Mouse (Mus musculus): ENCODE measurements around the gene Tmc8. TPM values are rescaled to one million over a fixed set of nuclear protein-coding genes. Genes with fewer than 3 reads are reported as not detected.
"Not testable (repeated sequence)": the region's sequence is repeated elsewhere in the genome, so short reads cannot be mapped to it uniquely, and the experiment has no call there.

Gene Tmc8
- polyA plus RNA-seq, 1 experiment, result 5.3 TPM

DNA sequence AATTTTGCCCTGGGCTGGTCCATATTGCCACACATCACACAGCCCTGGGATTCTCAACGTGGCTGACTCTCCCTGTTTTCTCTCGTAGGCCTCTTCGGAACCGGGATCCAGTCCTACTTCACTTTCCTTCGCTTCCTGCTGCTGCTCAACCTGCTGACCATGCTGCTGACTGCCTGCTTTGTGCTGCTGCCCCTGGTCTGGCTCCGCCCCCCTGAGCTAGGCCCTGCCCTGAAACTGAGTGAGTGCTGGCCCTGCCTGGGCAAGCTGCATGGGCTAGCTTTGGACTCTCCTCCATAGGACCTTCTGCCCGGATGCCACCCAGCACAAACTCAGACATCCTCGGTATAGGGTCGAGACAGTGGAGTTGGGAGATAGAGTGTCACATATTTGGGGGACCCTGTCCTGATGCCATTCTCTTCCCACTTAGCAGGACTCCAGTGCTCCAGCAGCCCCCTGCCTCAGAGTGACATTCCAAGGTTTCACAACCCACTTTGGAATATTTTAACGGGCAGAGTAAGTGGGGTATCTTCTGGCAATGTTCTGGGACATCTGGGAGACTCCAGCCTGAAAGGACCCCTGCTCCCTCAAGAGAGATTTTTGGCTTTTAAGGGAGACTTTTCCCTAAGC is 1.9 kb downstream of the Tmc8 start:
- 62% methylated on average over 10 of the region's 10 CpGs for WGBS
- H3K27ac ChIP-seq (ENCODE audit: insufficient read depth, low read depth, low read length), result no peak overlapping the region
- DNase-seq, result peak; percentile 61
- H3K4me1 ChIP-seq (ENCODE audit: control insufficient read depth, insufficient read depth, low read length), result peaks cover 14% of the 10 kb centered on the region
- no peaks in the 10 kb centered on the region for H3K27me3 ChIP-seq (replicated peaks; ENCODE audit: control insufficient read depth, insufficient read depth, low read length)
- H3K4me3 ChIP-seq (ENCODE audit: insufficient read depth, low read depth, low read length), result no peak overlapping the region
- no peak for TF ChIP-seq POLR2A (IDR thresholded peaks at IDR 0.05; ENCODE audit: low read depth, low read length)
- no peaks in the 10 kb centered on the region for H3K36me3 ChIP-seq (ENCODE audit: control insufficient read depth, insufficient read depth, low read length)

DNA sequence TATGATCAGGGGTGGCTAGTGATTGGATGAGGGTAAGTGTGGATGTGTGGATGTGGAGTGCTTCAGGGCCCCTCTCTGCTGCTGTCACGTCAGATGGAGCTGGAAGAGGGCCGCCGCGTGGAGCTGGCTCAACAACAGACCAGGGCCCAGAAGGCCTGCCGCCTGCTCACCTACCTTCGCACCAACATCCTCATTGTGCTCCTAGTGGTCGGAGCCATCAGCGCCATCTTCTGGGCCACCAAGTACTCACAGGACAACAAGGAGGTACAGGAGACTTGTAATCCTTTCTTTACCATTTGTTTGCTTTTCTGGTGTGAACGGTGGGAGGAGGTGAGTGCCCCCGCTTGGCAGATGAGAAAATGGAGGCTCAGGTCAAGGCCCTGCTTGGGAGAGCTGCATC is 4.4 kb downstream of the Tmc8 start:
- H3K4me1 ChIP-seq (ENCODE audit: control insufficient read depth, insufficient read depth, low read length), result peaks cover 6% of the 10 kb centered on the region; the same call in 1 of the 2 replicates
- H3K27ac ChIP-seq (ENCODE audit: insufficient read depth, low read depth, low read length), result no peak overlapping the region
- H3K4me3 ChIP-seq (ENCODE audit: insufficient read depth, low read depth, low read length), result no peak overlapping the region
- TF ChIP-seq POLR2A (IDR thresholded peaks at IDR 0.05; ENCODE audit: low read depth, low read length) (no peak), CTCF (conservative IDR thresholded peaks at IDR 0.05; ENCODE audit: insufficient read depth, insufficient read length, low read depth, low read length) (peak; percentile 85)
- DNase-seq, result peak; percentile 77
- H3K36me3 ChIP-seq (ENCODE audit: control insufficient read depth, insufficient read depth, low read length), result no peaks in the 10 kb centered on the region
- 22% methylated on average over 10 of the region's 10 CpGs for WGBS
- H3K27me3 ChIP-seq (replicated peaks; ENCODE audit: control insufficient read depth, insufficient read depth, low read length), result no peaks in the 10 kb centered on the region

DNA sequence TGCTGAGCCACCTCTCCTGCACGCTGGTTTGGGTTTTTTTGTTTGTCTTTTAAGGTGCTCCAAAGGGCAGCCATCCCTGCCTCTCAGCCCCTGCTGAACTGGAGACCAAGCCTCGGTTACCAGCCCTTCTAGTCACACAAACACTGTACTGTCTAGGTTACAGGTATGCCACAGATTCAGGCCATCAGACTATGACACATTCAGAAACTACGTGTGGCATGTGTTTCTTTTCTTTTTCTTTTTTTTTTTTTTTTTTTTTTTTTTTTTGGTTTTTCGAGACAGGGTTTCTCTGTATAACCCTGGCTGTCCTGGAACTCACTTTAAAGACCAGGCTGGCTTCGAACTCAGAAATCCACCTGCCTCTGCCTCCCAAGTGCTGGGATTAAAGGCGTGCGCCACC is 6.6 kb downstream of the Tmc8 start:
- H3K27ac ChIP-seq (ENCODE audit: insufficient read depth, low read depth, low read length), result not testable (repeated sequence)

DNA sequence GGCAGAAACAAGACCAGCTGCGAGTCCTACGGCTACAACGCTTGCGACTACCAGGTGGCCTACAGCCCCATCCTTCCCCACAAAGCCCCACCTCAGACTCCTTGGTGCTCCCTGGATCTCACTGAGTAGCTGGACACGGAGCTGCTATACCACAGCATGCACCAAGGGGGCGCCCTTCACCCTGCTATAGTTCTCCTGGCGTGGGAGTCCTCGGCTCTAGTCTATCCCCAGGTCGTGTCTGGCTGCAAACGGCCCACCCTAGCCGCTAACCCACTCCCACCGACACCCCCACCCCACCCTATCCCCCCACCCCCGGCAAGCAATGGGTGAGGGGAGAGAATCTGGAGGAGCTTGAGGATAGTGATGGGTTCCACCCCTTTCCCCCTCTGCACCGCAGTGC is 8.4 kb downstream of the Tmc8 start:
- Histone ChIP-seq H3K27ac (ENCODE audit: insufficient read depth, low read depth, low read length) (no peak overlapping the region), H3K4me1 (ENCODE audit: control insufficient read depth, insufficient read depth, low read length) (peaks cover 3% of the 10 kb centered on the region; the same call in 1 of the 2 replicates), H3K4me3 (ENCODE audit: insufficient read depth, low read depth, low read length) (no peak overlapping the region), H3K27me3 (replicated peaks; ENCODE audit: control insufficient read depth, insufficient read depth, low read length) (no peaks in the 10 kb centered on the region), H3K36me3 (ENCODE audit: control insufficient read depth, insufficient read depth, low read length) (no peaks in the 10 kb centered on the region)
- 10% methylated on average over 14 of the region's 14 CpGs for WGBS
- TF ChIP-seq CTCF (conservative IDR thresholded peaks at IDR 0.05; ENCODE audit: insufficient read depth, insufficient read length, low read depth, low read length) (peak; percentile 86), POLR2A (IDR thresholded peaks at IDR 0.05; ENCODE audit: low read depth, low read length) (no peak)
- peak; percentile 73 for DNase-seq

More for the DNA sequence above, 6.6 kb downstream of the Tmc8 start:
- not testable (repeated sequence) for H3K27me3 ChIP-seq (replicated peaks; ENCODE audit: control insufficient read depth, insufficient read depth, low read length); H3K4me3 ChIP-seq (ENCODE audit: insufficient read depth, low read depth, low read length); H3K36me3 ChIP-seq (ENCODE audit: control insufficient read depth, insufficient read depth, low read length); H3K4me1 ChIP-seq (ENCODE audit: control insufficient read depth, insufficient read depth, low read length); DNase-seq
- 84% methylated on average over 7 of the region's 7 CpGs for WGBS

DNA sequence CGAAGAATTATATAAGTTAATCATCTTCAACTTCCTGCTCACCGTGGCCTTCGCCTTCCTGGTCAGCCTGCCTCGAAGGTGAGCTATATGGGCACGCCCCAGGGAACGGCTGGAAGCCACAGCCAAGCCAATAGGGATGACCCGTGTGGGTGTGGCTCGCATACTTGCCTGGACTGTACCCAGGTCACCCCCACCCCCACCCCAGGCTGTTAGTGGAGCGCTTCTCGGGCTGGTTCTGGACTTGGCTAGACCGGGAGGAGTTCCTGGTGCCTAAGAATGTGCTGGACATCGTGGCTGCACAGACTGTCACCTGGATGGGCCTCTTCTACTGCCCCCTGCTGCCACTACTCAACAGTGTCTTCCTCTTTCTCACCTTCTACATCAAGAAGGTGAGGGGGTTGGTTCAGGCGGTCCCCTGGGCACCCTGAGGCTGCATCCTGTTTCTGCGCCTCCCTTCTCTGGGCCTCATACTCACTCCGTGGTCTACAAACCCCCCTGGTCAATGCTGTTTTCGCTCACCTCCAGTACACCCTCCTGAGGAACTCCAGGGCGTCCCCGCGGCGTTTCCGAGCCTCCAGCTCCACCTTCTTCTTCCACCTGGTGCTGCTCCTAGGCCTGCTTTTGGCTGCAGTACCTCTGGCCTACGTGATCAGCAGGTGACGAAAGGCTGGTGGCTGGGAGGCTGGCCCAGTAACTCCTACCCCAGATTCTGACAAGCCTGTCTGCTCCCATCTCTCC is 9.0 kb downstream of the Tmc8 start:
- DNase-seq, result peak; percentile 64
- Histone ChIP-seq H3K27me3 (replicated peaks; ENCODE audit: control insufficient read depth, insufficient read depth, low read length) (no peaks in the 10 kb centered on the region), H3K4me1 (ENCODE audit: control insufficient read depth, insufficient read depth, low read length) (peaks cover 3% of the 10 kb centered on the region; the same call in 1 of the 2 replicates), H3K4me3 (ENCODE audit: insufficient read depth, low read depth, low read length) (no peak overlapping the region), H3K27ac (ENCODE audit: insufficient read depth, low read depth, low read length) (no peak overlapping the region), H3K36me3 (ENCODE audit: control insufficient read depth, insufficient read depth, low read length) (no peaks in the 10 kb centered on the region)
- TF ChIP-seq CTCF (conservative IDR thresholded peaks at IDR 0.05; ENCODE audit: insufficient read depth, insufficient read length, low read depth, low read length) (peak; percentile 46), POLR2A (IDR thresholded peaks at IDR 0.05; ENCODE audit: low read depth, low read length) (no peak)
- 57% methylated on average over 23 of the region's 23 CpGs for WGBS

DNA sequence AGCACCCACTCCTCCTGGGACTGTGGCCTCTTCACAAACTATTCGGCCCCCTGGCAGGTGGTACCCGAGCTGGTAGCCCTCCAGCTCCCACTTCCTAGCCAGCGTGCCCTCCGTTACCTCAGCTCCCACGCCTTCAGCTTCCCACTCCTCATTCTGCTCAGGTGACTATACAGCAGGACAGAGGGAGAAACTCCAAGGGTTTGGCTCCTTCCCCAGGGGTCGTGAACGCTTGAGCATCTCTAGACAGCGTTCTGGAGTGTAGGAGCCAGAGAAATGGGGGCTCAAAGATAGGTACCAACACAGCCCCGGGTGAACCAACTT is 9.5 kb downstream of the Tmc8 start:
- TF ChIP-seq POLR2A (IDR thresholded peaks at IDR 0.05; ENCODE audit: low read depth, low read length) (no peak), CTCF (conservative IDR thresholded peaks at IDR 0.05; ENCODE audit: insufficient read depth, insufficient read length, low read depth, low read length) (no peak)
- Histone ChIP-seq H3K27me3 (replicated peaks; ENCODE audit: control insufficient read depth, insufficient read depth, low read length) (no peaks in the 10 kb centered on the region), H3K4me3 (ENCODE audit: insufficient read depth, low read depth, low read length) (no peak overlapping the region), H3K36me3 (ENCODE audit: control insufficient read depth, insufficient read depth, low read length) (no peaks in the 10 kb centered on the region), H3K4me1 (ENCODE audit: control insufficient read depth, insufficient read depth, low read length) (peaks cover 3% of the 10 kb centered on the region; the same call in 1 of the 2 replicates), H3K27ac (ENCODE audit: insufficient read depth, low read depth, low read length) (no peak overlapping the region)
- DNase-seq, result no peak
- WGBS, result 91% methylated on average over 9 of the region's 9 CpGs

DNA sequence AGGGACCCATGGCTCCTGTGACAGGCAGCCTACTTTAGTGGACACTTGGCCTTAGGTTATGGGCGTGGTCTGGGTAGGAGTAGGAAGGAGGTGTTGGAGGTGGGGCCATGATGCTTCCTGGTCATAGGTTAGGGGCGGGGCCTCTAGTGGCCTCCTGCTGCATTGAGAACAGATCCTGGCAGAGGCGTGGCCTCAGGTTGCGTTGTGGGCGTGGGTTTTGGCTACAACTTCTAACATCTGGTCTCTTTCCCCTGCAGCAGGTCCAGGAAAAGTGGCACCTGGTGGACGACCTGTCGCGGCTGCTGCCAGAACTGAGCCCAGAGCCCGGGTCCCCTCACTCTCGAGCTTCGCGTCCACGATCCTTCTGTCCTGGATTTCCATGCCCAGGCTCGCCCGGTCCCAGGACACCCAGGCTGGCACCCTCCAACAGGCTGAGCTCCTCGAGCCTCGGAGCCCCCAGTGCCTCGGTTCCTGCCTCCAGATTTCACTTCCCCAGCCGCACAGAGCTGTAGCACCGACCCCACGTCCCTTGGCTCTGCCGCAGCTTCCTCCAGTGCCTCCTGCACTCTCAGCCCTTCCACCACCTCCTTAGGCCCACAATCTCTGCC is 10.5 kb downstream of the Tmc8 start:
- WGBS, result 24% methylated on average over 22 of the region's 22 CpGs
- Histone ChIP-seq H3K36me3 (ENCODE audit: control insufficient read depth, insufficient read depth, low read length) (no peaks in the 10 kb centered on the region), H3K27me3 (replicated peaks; ENCODE audit: control insufficient read depth, insufficient read depth, low read length) (no peaks in the 10 kb centered on the region), H3K27ac (ENCODE audit: insufficient read depth, low read depth, low read length) (no peak overlapping the region), H3K4me3 (ENCODE audit: insufficient read depth, low read depth, low read length) (peak overlapping the region; percentile 35), H3K4me1 (ENCODE audit: control insufficient read depth, insufficient read depth, low read length) (peaks cover 3% of the 10 kb centered on the region; the same call in 1 of the 2 replicates)
- DNase-seq, result peak; percentile 92
- TF ChIP-seq POLR2A (IDR thresholded peaks at IDR 0.05; ENCODE audit: low read depth, low read length) (no peak), CTCF (conservative IDR thresholded peaks at IDR 0.05; ENCODE audit: insufficient read depth, insufficient read length, low read depth, low read length) (0 out of 2 replicates have a peak, but pooled peaks have one; percentile 3)

Measured in kidney, adult 2 months (tissue).